Mouse (Mus musculus) ovary, adult 18-20 months (tissue): ENCODE measurements around the gene Zfp697.
"Not testable (repeated sequence)": the region's sequence is repeated elsewhere in the genome, so short reads cannot be mapped to it uniquely, and the experiment has no call there.

Experiments used
- DNase-seq: peaks from one replicate; pipeline ENCODE4 v3.0.0; 2022; ENCODE audit warnings: low spot score, mixed read lengths

Zfp697 gene

DNA sequence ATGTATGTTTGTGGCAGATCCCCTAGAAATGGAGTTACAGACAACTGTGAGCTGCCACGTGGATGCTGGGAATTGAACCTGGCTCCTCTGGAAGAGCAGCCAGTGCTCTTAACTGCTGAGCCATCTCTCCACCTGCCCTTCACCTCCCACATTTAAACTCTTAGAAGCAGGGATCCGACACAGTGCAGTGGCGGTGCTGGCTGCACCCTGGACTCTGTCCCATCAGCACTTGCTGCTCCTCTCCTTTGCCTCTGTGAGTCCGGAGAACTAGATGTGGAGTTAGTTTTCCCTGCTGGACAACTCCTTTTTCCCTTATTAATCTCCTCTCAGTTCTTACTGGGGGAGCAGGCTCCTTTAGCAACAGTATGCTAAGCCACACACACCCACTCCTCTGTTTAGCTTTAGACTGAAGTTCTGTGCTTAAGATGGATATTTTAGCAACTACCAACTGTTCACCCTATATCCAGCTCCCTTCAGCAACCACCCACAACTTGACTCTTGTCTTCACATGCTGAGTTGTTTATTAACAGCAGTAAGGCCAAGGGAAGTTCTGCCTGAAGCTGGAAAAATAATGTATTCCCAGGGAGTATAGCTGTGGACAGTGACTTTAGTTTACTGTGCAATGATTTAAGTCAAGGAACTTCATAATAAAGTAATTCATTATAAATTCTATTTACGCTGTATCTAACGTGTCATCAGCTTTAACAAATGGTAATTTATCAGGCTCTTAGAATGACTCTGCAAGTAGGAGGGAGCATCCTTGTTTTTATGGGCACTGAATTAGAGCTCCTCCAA lies 36.9 kb downstream of the Zfp697 start:
- no peak for DNase-seq

DNA sequence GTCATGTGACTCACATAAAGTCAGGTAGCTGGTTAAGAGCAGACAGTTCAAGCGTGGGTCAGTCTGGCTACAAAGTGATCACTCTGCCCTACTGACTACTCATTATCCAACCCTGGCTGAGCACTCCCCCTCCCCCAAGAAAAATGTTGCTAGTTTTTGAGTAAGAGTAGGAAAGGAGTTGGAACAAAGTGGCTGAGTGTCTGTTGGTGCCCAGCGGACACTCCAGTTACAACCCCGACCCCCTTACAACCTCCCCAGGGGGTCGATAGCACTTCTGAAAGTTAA lies 37.5 kb downstream of the Zfp697 start:
- DNase-seq, result no peak

DNA sequence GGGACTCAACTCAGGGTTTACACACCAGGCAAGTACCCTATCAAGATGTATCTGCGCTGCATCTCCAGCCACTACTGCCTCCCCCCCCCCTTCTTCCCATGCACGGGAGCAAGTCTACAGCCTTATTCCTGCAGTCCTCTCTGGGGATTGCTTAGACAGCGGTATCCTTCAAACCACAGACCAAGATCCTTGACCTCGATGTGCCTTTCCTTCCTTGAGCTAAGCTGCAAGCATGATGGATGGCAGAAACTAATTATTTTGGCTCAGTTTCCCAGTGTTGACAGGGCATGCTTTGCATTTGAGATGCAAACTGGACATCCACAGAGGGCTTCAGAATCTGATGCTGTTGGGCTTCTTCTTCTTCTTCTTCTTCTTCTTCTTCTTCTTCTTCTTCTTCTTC lies 40.7 kb downstream of the Zfp697 start:
- no peak for DNase-seq

DNA sequence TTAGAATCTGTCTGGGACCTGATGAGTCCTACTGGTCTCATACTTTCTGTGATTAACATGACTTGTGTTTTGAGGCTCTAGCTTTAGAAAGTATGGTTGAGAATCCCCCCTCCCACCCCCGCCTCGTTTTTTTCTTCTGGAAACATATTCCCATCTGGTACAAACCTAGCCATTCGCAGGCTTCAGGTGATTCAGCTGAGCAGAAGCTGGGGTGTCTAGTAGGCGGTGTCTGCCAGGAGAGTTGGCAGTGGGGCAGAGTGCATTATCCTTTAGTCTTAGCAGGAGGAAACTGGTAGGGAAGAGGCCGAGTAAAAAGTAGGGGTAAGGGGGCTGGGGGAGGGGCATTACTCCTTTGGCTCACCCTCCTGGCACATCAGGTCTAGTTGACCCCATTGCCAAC lies 44.5 kb downstream of the Zfp697 start:
- no peak for DNase-seq

DNA sequence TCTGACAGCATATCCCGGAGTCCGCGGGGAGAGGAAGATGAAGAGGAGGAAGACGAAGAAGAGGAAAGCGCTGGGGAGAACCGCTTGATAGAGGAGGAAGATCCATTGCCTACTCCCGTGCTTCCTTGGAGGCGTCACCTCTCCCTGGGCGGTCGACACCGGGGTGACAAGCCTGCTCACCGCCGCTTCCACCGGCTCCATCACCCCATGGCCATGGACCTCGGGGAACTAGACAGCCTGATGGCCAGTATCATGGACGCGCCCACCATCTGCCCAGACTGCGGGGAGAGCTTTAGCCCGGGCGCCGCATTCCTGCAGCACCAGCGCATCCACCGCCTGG lies 45.0 kb downstream of the Zfp697 start:
- no peak for DNase-seq

DNA sequence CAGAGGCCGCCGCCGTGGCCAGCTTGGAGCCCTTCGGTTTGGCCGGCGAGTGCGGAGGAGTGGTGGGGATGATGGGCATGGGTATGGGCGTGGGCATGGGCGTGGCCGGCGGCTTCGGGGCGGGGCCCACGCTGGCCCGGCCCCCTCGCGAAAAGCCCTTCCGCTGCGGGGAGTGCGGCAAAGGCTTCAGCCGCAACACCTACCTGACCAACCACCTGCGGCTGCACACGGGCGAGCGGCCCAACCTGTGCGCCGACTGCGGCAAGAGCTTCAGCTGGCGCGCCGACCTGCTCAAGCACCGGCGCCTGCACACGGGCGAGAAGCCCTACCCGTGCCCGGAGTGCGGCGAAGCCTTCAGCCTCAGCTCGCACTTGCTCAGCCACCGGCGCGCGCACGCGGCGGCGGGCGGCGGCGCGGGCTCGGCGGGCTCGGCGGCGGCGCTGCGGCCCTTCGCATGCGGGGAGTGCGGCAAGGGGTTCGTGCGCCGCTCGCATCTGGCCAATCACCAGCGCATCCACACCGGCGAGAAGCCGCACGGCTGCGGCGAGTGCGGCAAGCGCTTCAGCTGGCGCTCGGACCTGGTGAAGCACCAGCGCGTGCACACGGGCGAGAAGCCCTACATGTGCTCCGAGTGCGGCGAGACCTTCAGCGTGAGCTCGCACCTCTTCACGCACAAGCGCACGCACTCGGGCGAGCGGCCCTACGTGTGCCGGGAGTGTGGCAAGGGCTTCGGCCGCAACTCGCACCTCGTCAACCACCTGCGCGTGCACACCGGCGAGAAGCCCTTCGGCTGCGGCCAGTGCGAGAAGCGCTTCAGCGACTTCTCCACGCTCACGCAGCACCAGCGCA lies 45.6 kb downstream of the Zfp697 start:
- peak; percentile 67 for DNase-seq

DNA sequence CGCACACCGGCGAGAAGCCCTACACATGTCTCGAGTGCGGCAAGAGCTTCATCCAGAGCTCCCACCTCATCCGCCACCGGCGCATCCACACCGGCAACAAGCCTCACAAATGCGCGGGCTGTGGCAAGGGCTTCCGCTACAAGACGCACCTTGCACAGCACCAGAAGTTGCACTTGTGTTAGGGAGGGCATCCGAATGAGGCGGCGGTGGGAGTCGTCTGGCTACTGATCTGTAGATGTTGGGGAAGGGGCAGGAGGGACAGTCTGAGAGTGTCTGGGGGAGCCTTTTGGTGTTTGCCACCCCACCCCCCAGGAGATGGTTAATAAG lies 46.2 kb downstream of the Zfp697 start:
- no peak for DNase-seq

DNA sequence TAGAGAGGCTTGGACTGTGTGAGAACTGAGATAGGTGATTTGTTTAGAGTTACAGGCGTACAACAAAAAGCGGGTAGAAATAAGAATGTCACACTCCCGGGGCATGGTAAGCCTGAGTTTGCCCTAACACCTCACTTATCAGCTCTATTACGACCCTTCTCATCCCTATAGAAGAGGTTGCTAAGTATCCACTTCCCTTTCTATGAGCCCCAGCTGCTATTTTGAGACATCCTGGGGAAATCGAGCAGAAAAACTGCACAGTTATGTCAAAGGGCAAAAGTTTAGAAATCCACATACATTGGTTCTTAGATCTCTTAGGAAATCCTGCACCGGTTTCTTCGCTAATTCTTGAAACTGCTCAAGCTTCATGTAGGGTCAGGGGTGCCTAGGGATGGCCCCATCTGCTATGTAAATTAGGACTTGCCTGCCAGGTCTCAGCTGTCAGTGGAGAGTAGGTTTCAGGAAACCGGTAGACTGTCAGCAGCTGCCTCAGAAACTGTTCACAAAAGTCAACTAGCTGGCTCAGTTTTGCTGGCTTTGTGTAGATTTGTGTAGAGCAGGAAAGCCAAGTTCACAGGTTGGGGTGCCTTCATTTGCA lies 46.8 kb downstream of the Zfp697 start:
- DNase-seq, result no peak

DNA sequence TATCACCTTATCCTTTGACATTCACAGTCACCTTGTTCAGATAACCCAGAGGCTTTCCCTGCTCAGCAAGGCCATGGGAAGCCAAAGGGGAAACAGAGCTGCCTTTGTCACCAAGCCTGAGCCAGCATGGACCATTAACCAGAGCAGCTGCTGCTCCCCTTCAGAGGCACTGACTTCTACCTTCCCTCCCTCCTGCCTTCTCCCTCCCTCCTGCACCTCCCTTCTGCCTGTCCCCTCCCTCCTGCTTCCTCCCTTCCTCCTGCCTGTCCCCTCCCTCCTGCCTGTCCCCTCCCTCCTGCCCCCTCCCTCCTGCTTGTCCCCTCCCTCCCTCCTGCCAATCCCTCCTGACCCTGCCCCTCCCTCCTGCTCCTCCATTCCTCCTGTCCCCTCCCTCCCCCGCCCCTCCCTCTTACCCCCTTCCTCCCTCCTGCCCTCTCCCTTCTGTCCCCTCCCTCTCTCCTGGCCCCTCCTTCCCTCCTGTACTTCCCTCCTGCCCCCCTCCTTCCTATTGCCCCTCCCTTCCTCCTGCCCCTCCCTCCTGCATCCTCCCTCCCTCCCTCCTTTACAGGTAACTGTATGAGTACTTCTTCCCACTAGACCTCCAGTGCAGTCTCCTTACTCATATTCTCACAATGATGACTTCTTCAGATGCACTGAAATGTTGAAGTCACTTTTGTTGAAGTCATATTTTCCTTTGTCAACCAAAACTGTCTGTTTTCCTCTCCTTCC lies 52.0 kb downstream of the Zfp697 start:
- DNase-seq, result no peak

DNA sequence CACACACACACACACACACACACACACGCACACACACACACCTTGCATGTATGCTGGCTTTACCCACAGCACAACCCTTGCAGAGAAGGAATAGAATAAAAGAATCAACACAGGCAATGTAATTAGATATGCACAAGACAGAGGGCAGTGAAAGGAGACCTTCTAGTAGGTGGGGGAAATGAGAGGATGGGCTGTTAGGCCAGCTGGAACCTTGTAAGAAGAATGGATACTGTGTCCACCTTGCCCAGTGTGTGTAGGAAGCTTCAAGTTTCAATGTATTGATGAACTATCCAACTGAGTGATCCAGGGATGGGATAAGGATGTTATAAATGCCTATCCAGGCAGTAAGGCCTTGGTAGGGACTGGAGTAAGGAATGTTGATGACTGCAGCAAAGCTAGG lies 52.8 kb downstream of the Zfp697 start:
- no peak for DNase-seq

DNA sequence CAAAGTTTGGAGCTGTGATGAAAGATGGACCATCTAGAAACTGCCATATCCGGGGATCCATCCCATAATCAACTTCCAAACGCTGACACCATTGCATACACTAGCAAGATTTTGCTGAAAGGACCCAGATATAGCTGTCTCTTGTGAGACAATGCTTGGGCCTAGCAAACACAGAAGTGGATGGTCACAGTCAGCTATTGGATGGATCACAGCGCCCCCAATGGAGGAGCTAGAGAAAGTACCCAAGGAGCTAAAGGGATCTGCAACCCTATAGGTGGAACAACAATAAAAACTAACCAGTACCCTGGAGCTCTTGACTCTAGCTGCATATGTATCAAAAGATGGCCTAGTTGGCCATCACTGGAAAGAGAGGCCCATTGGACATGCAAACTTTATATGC lies 60.0 kb downstream of the Zfp697 start:
- DNase-seq, result not testable (repeated sequence)

DNA sequence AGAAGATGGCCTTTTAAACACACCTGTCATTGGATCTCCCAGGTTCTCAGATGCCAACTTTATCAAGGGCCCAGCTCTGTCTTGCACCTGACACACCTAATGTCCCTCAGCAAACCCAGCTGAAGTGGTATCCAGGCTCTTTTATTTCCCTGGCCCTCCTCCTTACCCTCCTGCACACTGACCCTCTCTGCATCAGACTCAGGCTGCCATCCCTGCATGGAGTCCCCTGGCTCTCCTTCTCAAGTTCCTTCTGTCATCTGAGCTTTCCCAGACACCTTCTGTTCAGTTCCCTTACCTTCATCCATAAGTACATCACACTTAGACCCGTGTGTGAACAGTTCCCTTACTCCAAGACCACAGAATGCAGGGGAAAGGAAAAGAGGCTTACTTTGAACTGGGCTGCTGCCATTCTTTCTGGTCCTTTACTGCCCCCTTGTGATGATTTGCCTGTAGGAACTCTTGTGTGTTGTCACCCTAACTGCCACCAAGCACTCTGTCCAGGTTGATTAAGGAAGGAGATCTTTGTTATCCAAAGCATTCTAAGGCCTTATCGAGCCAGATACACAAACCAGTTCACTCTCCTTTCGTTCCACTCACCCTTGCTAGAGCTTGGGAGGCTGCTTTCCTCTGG lies 61.0 kb downstream of the Zfp697 start:
- DNase-seq, result not testable (repeated sequence)

DNA sequence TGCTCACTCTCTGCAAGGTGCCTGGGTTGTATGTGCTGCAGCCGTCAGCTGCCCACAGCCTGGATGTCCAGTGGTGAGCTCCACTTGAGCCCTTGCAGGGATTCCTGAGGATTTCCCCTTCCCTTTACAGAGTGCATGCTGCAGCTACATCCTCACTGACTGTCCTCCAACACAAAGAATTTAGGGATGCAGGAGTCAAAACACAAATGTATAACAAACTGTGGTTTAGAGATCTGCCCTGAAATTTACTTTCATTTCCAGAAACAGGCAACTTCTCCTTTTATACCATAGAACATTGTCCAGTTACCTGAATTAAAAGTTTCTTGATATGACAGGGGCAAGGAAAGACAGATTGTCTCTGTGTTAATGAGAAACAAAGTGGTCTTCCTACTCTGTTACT lies 61.7 kb downstream of the Zfp697 start:
- DNase-seq, result not testable (repeated sequence)

DNA sequence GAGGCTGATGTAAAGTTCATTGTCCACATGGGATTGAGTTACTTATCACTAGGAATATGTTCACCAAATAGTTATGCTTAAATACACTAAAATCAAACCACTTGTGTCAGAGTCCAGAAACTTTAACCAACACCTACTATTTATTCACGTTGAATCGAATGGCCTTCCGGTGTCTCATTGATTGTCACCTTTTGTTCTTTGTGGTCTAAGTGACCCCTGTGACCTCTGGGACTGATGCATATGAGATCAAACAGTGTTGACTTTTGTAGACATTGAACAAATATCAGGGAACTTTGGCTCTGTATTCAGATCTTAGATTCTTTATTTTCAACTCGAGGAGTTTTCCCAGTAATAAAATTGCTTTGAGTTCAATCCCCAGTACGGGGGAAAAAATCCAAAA lies 71.5 kb downstream of the Zfp697 start:
- DNase-seq, result not testable (repeated sequence)

DNA sequence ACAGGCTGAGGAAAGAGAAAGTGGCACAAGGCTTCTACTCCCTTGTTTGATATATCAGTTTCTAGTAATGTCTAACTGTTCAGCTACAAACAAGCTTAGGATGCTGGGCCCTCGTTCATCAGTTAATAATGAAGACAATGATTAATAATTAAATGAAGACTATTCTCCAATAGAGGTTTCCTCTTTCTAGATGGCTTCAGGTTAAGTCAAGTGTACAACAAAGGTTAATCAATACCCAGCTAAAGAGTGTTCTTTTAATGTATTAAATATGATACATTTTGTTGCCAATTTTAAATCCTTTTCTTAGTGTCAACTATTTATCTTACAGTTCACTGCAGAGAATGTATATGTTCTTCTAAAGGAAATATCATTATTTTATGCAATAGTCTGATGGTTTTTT lies 74.8 kb downstream of the Zfp697 start, which contains the start of gene Gm4450:
Gene Gm4450, minus strand, starts transcription at position 101 of the 400 bp plus-strand sequence.
- DNase-seq, result not testable (repeated sequence)

DNA sequence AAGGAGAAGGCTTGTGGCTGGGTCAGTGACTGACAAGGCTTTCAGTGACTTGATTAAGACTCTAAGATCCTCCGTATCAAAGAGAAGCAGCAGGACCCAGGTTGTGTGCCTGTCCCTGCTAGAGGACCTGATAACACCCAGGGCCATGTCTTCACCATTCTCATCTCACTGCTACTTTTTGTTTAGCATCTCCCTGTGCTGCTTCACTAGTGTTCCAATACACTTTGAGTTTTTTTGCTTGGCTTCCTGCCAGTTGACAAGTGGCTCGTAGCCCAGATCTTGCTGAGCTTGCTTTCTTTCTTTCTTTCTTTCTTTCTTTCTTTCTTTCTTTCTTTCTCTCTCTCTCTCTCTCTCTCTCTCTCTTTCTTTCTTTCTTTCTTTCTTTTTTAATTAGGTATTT lies 87.1 kb downstream of the Zfp697 start:
- DNase-seq, result not testable (repeated sequence)

DNA sequence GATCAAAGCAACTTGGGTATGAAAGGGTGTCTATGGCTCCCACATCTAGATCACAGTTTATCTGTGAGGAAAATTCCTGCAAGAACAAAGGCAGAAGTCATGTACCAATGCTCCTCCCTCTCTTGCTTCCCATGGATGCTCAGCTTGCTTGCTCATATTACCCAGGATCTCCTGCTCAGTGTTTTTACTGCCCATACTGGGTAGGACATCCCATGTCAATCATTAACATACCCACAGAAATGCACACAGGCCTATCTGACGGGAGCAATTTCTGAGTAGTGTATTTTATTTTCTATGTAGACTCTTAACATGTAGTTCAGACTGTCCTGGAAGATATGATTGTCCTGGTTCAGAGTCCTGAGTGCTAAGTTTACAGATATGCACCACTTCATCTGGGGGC lies 88.8 kb downstream of the Zfp697 start:
- not testable (repeated sequence) for DNase-seq

DNA sequence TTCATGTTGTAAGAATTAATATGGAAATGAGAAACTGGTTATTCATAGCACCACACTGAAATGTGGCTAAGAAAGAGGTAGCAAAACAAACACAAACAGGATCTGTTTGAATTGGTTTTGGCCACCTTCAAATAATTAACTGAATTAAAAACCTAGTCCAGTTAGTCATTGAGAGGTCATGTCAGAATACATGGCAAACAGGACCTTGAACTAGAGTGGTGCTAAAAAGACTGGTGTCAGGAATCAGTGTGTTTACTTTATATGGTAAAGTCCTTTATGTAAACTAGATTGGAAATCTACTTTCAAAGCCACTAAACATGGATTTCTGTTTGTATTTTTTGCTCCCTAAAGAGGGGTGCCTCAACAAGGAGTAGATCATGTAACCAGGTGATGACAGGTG lies 89.2 kb downstream of the Zfp697 start:
- DNase-seq, result not testable (repeated sequence)

DNA sequence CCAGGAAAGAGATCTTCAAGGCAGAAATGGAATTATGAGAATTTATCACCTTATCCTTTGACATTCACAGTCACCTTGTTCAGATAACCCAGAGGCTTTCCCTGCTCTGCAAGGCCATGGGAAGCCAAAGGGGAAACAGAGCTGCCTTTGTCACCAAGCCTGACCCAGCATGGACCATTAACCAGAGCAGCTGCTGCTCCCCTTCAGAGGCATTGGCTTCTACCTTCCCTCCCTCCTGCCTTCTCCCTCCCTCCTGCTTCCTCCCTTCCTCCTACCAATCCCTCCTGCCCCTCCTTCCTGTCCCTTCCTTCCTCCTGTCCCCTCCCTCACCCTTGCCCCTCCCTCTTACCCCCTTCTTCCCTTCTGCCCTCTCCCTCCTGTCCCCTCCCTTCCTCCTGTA lies 111.9 kb downstream of the Zfp697 start:
- DNase-seq, result not testable (repeated sequence)

DNA sequence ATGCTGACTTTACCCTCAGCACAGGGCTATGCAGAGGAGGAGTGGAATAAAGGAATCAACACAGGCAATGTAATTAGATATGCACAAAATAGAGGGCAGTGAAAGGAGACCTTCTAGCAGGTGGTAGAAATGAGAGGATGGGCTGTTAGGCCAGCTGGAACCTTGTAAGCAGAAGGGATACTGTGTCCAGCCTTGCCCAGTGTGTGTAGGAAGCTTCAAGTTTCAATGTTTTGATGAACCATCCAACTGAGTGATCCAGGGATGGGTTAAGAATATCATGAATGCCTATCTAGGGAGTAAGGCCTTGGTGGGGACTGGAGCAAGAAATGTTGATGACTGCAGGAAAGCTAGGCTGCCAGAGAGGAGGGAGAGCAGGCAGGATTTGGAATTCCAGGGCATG lies 112.8 kb downstream of the Zfp697 start:
- DNase-seq, result not testable (repeated sequence)

DNA sequence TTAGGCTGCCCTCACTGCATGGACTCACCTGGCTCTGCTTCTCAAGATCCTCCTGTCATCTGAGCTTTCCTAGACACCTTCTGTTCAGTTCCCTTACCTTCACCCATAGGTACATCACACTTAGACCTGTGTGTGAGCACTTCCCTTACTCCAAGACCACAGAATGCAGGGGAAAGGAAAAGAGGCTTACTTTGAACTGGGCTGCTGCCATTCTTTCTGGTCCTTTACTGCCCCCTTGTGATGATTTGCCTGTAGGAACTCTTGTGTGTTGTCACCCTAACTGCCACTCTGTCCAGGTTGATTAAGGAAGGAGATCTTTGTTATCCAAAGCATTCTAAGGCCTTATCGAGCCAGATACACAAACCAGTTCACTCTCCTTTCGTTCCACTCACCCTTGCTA lies 114.5 kb downstream of the Zfp697 start:
- not testable (repeated sequence) for DNase-seq

DNA sequence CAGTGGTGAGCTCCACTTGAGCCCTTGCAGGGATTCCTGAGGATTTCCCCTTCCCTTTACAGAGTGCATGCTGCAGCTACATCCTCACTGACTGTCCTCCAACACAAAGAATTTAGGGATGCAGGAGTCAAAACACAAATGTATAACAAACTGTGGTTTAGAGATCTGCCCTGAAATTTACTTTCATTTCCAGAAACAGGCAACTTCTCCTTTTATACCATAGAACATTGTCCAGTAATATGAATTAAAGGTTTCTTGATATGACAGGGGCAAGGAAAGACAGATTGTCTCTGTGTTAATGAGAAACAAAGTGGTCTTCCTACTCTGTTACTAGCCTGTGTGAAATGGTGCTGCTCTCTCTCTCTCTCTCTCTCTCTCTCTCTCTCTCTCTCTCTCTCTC lies 115.1 kb downstream of the Zfp697 start:
- not testable (repeated sequence) for DNase-seq
